Mouse (Mus musculus) adrenal gland, postnatal 14 days (tissue): ENCODE results near the gene Bcl9. TPM values are rescaled to one million over a fixed set of nuclear protein-coding genes. Genes with fewer than 3 reads are reported as not detected.

Source experiments
- DNase-seq: peaks from one replicate; pipeline ENCODE4 v3.0.0; 2021; ENCODE audit warnings: mixed read lengths
- total RNA-seq: library from RNA; stranded (reverse); gene quantifications from 2 replicates; pipeline ENCODE4 v1.2.3, GENCODE M21; 2021

The Bcl9 gene
- total RNA-seq, 1 experiment from 2014 or later, result 14.7 TPM

DNA sequence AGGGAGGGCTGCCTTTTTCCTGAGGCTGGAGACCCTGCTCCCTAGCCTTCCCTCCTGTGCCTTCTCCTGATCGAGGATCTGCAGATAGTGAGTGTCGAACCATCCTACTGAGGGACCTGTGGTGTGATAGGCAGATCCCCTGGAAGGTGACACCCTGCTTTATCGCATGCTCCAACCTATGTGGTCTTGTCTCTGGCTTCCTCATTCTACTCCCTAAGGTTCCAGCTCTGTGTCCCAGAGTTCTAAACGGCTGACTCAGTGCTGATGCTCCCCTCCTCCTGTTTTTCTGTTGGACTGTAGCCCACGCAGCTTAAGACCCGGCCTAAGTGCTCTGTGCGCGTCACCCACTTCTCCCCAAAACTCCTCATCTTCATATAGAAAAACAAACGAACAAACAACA is 65.9 kb downstream of the Bcl9 start:
- DNase-seq, result no peak

DNA sequence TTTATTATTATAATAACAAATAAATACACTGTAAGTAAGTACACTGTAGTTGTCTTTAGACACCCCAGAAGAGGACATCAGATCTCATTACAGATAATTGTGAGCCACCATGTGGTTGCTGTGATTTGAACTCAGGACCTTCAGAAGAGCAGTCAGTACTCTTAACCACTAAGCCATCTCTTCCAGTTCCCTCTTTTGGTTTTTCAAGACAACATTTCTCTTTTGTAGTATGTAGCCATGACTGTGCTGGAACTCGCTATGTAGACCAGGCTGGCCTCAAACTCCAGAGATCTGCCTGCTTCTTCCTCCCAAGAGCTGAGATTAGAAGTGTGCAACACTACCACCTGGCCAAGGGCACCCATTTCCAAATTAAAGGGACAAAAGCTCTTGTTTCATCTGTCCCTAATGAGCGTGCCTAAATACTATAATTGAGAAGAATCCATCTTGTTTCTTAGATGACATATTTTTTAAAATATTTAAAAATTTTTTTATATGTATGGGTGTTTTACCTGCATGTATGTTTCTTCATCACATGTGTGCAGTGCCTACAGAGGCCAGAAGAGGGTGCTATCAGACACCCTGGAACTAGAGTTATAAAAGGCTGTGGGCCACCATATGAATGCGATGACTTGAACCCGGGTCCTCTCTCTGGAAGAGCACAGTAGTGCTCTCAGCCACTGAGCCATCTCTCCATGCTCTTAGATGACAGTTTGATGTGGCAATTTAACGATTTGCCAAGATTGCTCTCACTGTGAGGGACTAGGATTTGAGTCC is 66.9 kb downstream of the Bcl9 start:
- no peak for DNase-seq

DNA sequence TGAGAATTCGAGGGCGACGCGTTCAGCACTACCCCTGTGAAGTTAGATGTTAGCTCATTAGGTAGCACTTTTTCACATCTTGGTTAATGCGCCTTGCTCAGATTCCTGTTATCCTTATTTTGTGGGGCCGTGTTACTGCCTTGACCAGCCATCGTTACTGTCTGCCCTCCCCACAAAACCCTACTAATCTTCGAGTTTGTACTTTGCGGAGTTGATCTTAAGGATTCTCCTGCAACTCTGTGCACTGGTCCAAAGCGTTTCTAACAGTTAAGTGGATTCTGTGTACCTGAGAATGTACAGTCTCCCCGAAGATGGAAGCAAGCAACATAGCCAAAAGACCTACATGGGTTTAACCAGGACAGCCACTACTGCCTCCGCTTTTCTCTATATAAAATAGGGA is 69.3 kb downstream of the Bcl9 start:
- DNase-seq, result no peak

DNA sequence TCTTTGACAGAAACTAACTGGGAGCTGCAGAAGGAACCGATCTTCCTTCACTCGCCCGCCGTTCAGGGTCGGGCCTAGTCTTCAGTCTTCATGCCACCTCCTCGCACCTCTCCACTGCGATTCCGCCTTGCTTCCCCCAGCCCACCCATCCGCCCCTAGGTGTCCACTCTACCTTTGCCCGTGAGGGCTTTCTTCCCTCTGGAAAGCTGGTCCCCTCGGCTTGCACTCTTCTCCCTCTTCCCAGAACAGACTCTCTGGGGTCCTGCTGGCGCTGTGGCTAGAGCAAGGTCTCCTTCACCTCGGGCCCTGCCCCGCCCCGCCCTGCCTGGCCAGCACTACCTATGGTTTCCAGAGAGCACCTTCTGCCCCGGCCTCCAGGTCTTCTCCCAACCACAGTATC is 69.7 kb downstream of the Bcl9 start:
- DNase-seq, result peak; percentile 53

DNA sequence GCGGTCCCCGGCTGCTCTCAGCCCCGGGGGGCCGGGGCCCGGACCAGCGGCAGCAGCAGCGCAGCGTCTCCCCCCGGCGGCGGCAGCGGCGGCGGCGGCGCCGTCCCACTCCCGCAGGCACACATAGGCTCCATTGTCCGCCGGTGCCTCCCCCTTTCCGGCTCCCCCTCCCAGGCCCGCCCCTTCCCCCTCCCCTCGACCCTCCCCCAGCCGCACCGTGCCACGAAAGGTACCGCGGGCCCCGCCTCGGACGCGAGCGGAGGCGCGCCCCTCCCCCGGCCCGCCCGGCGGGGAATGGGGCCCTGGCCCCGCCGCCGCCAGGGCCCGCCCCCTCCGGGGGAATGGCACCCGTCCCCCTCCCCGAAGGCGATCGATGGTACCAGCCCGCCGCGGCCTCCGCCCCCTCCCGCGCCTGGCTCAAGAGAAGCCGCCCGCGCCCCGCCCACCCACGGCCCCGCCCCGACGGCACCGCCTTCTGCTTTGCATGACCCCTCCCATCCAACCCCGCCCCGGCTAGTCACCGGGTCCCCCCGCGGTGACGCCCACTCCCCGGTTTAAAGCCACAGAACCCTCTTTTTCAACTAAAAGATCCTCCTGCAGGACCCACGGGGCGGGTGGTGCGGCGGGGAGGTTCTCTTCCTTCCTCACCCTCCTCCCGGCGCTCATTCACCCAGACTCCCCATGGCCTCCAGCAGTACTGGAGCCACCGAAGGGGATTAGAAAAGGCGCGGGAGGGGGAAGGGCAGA is 70.3 kb downstream of the Bcl9 start:
- peak; percentile 98 for DNase-seq

DNA sequence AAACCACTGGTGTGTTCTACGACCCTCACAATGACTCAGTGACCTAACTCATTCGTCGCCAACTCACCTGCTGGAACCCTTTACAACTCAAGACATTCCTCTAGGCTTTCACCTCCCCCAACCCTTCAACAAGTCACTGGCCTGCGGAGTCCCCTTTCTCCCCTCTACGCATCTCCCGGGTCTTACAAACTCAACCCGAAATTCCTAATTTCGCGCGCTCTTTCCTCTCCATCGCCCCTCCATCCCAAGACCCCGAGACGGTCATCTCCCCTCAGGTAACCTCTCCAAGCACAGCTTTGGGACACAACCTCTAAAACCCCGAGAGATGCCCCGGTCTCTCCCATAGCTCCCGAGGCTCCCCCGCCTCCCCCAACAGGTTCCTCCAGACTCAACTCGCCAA is 71.0 kb downstream of the Bcl9 start:
- no peak for DNase-seq

DNA sequence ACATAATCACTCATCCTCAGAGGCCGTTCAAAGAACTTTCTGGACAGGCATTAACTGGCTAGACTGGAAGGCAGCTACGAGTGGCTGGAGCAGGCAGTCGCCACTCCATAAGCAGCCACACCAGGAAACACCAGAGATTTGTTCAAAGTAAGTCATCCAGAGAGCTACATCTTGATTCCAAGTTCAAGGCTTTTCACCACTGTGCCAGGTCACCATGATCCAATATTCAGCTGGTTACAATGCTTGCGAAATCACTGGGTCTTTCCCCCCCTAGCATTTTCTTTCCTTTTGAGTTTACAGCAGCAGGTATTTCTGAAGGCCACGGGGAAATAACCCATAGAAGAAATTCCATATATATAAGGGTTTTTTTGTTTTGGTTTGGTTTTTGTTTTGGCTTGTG is 72.5 kb downstream of the Bcl9 start:
- DNase-seq, result no peak

DNA sequence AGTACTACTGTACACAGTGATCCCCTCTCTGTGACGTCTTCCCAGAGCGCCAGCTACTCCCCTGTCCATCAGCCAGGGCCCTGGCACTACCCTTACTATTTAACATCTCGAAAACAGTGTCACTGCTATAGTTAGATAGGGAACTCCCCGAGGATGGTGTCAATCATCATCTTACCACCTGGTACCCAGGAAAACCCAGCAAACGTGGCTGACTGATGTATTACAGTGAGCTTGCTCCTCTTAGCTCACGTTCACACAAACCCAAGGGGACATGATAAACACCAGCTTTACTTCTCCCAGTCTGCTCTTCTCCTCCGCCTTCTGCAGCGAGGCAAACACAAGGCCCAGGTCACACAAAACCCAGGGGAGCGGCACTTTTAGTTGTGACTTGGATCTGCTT is 74.5 kb downstream of the Bcl9 start:
- no peak for DNase-seq

DNA sequence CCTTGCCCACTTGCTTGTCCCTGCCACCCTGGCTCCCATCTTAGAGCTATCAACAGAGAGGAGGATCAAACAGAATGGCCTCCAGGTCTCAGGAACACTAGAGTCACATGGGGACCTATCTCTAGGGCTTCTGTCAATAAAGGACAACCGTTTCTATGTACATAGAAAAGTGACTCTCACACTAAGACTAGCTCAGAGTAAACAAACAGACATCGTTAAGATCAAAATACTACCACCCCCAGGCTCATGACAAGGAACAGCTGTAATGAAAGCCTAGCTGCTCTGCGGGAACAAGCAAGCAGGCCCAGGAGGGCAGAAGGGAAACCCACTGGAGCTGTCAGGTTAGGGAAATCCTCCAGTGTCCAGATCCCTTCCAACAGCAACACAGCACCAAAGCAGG is 82.2 kb downstream of the Bcl9 start:
- no peak for DNase-seq

DNA sequence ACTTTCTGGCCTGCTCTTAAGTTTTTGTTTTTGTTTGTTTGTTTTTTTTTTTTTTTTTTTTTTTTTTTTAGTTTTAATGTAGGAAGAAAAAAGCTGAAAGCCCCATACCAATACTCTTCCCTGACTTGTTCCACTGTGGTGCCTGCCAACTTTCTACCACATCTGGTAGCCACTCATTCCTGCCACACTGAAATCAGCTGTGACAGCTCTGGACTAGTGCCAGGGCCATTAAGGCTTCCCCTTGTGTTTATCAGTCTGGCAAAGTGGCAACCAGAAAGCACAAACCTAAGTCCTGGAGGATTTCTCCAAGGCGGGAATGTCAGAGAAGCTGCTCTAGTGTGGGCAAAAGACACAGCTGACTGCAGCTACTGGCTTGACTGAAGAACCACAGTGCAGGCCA is 83.3 kb downstream of the Bcl9 start:
- peak; percentile 37 for DNase-seq

DNA sequence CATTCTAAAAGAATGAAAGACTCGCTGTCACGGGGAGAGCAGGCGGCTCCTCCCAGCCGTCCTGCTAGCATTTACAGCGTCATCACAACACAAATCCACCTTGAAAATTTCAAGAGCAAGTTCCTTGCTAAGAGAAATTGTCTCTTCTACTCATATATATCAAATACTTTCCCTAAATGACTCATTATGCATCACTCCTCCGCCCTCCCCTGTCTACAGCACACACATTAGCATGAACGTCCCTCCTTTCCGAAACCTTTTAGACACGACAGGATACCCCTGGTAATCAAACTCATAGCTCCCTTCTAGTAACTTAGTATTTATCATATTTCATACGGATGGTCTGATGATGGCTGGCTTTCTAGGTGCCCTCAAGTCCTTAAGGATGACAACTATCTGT is 83.8 kb downstream of the Bcl9 start:
- DNase-seq, result no peak

DNA sequence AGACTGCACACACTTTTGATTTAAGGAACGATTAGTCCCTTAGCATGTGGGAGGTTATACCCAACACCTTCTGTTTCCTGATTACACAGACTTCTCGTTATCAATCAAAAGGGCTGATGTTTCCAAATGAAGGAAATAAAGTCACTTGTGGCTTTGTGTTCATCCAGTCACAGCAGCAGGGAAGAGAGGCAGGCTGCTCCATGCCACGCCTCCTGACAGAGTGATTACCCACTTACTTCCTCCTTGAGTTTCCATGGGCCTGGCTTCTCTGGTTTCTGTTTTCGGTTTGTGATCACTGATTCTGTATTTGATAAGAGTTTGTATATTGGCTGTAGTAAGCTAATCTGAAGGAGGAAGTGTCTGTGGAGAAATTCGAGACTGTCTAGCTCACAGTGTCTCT is 86.5 kb downstream of the Bcl9 start:
- DNase-seq, result no peak

DNA sequence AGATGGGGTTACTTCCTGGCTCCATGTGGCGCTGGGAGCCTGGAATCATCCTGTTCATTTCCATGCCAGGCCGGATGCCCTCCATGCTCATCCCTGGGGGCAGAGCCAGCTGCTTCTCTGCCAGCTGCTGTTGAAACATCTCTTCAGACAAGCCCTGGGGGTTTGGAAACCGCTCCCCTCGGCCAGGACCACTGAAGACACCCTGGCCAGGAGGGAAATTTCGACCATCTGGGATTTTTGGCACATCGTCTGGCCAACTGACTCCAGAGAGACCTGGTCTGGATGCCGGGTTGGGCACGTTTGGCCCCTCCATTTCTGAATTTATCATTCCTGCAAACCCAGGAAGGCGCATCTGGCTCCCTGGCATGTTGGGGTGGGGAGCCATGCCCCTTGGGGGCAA is 88.4 kb downstream of the Bcl9 start:
- no peak for DNase-seq

DNA sequence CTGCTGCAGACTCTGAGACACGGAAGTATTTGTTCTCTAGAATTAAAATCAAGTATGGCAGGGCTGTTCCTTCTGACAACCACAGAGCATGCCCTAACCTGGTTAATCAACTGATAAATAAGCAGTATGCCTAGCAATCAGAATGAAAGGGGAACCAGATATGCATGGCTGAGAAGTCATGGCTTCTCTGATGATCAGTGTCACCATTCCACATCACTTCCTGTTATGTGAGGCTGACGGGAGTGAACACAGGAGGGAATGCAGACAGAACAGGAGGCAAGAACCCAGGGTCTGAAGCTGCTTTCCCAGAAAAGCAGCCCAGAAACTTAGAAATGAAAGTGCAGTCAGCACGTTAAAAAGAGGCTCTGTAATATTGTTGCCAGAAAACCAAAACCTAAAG is 91.2 kb downstream of the Bcl9 start:
- DNase-seq, result no peak

DNA sequence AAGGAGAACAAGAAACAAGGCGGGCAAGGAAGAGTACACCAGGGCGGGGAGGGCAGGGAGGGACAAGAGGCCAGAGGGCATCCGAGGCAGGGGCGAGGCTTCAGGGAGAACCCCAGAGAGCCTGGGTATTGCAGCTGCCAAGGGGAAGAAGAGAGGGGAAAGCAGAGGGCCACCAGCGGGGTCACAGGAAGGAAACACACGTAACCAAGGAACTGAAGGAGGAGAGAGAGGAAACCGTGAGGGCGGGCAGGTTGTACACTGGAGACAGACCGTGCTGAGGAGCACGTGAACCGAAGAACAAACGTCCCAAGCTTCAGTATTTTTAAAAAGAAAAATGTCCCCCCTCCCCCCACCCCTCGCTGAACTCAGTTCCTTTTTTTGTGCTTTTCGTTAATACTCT is 93.8 kb downstream of the Bcl9 start:
- DNase-seq, result no peak

DNA sequence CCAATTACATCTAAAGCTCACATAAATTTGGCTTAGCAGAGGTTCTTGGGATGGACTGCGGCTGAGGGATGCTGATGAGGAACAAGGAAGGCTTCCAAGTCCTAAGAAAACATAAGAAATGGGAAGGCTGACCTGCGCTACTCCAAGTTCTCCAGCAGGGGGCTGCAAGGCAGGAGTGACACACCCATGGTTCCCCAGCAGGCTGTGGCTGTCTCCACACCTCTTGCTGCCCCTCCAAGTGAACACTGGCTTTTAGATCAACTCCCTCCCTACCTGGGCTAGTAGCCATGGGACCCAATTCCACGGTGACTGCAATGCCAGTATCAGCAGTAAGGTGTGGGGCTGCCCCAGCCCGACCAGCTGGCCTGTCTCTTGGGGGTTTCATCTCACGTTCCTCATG is 95.8 kb downstream of the Bcl9 start:
- DNase-seq, result peak; percentile 74

DNA sequence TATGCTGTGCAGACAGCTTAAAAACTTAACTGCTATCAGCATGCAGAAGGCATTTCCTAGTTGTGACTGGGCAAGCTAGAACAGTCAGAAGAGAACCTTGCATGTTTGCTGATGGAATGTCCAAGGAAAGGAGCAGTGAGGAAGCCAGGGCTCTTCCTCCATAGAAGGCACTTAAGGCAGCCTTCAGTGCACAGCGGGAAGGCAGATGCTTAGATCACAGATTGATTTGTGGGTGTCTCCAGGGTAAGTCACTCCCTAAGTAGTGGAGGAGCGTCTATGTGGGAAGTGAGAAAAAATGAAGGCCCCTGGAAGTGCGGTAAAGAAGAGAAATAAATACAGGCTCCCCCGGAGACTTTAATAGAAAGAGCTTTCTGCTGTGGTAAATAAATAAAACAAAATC is 98.5 kb downstream of the Bcl9 start:
- no peak for DNase-seq

DNA sequence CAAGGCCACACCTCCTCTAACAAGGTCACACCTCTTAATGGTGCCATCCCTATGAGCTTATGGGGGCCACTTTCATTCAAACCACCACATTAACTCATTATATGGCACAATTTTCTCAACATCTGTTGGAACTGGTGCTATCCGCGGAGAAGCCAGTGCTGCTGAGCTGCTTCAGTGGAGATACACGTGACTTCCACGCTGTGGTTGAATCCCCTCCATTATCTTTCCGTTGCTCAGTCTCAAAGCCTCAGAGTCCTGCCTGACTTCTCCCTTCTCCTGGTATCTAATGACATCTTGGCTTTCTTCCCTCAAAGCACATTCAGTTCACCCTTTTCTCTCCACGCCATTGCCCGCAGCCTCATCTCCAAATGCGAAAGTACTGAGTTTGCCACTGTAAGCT is 101.1 kb downstream of the Bcl9 start:
- no peak for DNase-seq

DNA sequence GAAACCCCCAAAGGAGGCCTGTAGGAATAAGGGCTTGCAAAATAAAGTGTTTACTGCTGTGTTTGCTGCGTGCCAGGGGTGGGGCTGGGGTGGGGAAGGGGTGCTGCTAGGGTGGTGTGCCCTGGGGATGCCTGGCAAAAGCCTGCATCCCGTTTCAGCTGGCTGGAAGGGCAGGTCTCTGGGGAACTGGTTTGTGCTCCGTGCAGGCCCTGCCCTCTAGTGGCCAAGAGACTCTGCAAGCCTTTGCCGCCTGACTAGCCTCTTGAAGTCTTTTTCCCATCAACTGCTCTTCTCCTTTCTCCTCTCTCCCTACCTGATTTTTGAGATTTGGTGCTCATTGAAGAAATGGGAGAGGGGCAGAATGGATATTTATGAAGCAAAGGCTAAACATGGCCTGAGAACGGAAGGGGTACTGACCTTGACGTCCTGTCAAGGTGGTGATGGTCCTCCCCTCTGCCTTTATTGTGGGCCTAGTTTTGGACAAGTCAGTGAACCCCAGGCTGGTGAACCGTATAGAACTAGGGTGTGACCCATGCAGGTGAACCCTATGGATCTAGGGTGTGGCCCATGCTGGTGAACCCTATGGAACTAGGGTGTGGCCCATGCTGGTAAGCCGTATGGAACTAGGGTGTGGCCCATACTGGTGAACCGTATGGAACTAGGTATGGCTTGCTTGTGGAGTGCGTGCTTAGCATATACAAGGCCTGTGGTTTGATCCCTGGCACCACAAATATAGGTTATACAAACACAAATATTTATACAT is 112.4 kb downstream of the Bcl9 start:
- peak; percentile 84 for DNase-seq

DNA sequence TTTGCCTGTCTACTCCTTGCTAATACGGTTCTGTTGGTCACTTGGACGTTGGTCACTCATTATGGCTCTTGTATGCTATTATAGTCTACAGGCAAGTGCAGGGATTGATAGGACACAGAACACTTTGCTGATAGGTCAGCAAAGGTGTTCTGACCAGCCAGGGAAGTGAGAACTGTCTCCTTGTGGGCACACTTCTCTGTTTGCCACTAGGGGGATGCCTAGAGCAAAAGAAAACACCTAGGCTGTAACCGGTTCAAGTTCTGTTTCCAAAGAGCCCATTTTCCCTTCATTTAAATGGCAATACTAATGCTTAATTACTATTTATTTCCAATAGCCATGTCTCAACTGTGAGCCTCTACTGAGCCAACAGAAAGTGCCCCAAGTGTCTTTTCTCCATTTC is 113.9 kb downstream of the Bcl9 start:
- DNase-seq, result no peak

DNA sequence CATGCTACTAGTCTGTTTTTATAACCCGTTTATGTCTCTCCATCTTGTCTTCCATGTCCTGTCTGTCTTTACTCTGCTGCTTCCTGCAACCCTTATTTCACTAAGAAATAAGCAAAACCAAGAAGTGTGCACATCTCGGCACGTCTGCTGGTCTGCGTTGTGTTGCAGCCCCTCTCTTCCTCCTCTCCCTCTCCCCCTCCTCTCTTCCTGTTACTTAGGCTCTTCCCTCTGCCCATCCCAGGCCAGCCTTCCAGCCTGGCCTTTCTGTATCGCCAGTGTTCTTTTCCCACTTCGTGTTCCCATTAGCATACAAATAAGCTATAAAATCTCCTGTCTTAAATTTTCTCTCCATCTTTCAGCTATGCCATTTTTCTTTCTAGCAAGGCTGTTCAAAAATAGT is 117.2 kb downstream of the Bcl9 start:
- no peak for DNase-seq

DNA sequence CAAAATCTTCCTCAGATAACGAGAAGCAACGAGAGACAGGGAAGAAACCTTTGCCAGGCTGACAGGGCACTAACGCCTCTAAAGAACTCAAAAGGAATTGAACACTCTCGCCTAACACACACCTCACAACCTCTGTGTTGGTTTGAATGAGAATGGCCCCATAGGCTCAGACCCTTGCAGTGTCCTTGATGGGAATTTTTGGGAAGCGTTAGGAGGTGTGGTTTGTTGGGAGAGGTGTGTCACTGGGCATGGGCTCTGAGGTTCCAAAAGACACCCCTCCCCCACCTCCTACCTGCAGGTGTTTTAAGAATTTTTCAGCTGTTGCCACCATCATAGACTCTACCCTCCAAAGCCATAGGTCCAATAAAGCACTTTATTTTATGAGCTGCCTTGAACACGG is 118.8 kb downstream of the Bcl9 start:
- DNase-seq, result no peak

DNA sequence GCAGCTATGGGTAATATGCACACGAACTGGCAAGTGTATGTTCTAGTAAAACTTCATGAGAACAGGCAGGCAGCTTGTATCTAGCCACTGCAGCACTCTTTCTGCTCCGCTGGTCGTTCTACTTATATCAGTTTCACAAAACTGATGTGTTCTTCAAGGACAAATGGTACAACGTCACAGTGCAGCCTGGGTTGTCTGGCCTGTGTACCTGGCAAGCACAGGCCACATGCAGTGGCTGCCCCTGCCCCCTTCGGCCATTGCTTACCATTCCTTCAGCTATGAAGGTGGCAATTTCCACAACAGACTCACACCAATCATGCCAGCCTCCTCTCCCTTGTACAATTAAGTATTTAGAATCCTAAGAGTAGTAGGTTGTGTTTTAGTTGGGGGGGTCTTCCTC is 125.1 kb downstream of the Bcl9 start:
- DNase-seq, result no peak
